Mouse (Mus musculus): ENCODE data around the gene Gm10964. TPM values are rescaled to one million over a fixed set of nuclear protein-coding genes. Genes with fewer than 3 reads are reported as not detected.

Gene Gm10964
- polyA plus RNA-seq, 1 experiment from 2014 or later: not detected

DNA sequence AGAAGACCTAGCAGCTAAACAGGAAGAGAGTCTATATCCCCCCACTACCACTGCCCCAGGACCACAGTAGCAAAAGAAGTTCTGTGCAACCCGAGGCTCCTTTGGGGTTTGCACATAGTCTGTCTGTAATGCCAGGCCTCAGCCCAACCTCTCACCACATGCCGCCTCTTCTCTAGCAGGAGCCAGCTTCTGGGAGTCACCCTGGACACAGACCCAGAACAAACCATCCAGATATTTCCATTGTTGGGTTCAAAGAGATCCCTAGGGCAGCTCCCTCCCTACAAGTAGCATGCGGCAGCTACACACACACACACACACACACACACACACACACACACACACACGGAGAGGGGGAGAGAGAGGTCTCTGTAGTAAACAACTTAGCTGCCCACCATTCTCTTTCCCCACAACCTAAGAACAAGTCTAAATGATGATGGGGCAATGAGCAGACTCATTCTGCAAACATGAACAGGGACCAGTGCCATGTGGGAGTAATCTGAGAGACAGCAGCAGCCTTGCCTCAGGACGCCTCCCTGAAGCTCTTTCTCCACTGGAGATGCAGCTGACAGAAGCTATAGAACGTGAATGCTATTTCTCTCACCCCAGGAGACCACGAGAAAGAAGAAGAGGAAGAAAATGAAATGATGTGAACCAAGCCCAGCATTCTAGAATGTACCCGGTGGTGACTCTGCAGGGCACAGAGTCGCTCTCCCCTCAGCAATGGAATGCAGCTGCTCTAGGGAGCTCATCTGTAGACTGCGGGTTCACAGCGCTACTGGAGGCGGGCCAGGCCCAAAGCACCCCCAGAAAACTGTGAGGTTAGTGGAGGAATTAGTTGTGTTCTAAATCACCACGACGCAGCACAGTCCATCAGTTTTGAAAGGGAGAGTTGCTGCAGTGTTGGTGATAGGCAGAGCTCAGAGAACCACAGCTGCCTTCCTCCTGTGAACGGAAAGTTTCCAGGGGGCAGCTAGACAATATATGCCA, 22.1 kb upstream of the Gm10964 start:
- Histone ChIP-seq H3K27me3 (no peaks in the 10 kb centered on the region), H3K9me3 (no peaks in the 10 kb centered on the region), H3K4me2 (no peak overlapping the region), H3K27ac (peak overlapping the region; percentile 35; the same call in 1 of the 2 replicates), H3K36me3 (no peaks in the 10 kb centered on the region), H3K4me3 (no peak overlapping the region), H3K9ac (no peak overlapping the region), H3K4me1 (replicated peaks) (peaks cover 30% of the 10 kb centered on the region)
- WGBS: 32% methylated on average over 15 of the region's 15 CpGs
- ATAC-seq (ENCODE audit: low FRiP score): peak; percentile 31; the same call in 1 of the 2 replicates

DNA sequence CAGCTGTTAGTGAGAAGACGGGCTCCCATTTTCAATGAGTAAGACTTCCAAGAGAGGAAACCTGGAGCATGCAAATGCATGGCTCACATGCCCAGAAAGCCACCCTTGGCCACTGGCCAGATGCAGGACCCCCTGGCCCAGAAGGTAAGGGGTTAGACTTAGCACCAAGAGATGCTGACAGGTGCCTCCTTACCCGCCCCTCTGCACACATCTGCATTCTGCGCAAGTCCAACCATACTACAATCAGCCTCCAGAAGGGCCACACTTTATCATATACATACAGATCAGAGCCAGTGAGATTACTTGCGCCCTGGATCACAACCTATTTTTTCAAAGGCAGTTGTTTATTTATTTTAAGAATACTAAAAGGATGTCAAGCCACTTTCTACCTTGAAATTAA, 20.4 kb upstream of the Gm10964 start:
- no peak overlapping the region for H3K4me2 ChIP-seq
- no peak overlapping the region for H3K4me3 ChIP-seq
- no peak for ATAC-seq (ENCODE audit: low FRiP score)
- H3K36me3 ChIP-seq: no peaks in the 10 kb centered on the region
- no peaks in the 10 kb centered on the region for H3K27me3 ChIP-seq
- no peak overlapping the region for H3K9ac ChIP-seq
- 90% methylated on average over 4 of the region's 4 CpGs for WGBS
- no peak overlapping the region for H3K27ac ChIP-seq
- H3K9me3 ChIP-seq: no peaks in the 10 kb centered on the region
- H3K4me1 ChIP-seq (replicated peaks): peaks cover 30% of the 10 kb centered on the region

DNA sequence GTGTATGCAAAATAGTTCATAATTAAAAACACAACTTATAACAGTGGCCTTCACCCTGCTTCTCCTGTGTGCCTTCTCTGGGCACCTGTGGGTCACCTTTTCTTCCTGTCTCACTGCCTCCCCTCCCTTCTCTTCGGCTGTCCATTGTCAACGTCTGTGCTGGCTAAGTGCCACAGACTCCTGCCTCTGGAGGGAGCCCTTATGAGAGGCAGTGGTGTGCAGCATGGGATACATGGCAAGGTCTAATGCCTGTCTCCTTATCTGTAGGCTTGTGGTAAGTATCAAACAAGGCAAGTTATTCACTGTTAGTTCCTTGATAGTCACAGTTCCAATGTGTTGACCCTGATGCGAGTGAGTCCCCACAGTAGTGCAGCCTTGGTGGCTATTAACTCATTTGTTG, 15.0 kb upstream of the Gm10964 start:
- no peak for ATAC-seq (ENCODE audit: low FRiP score)
- Histone ChIP-seq H3K4me3 (no peak overlapping the region), H3K4me2 (no peak overlapping the region), H3K4me1 (replicated peaks) (peaks cover 10% of the 10 kb centered on the region), H3K27me3 (no peaks in the 10 kb centered on the region), H3K27ac (no peak overlapping the region), H3K36me3 (no peaks in the 10 kb centered on the region), H3K9ac (no peak overlapping the region), H3K9me3 (no peaks in the 10 kb centered on the region)
- WGBS: 68% methylated on average over 3 of the region's 3 CpGs

DNA sequence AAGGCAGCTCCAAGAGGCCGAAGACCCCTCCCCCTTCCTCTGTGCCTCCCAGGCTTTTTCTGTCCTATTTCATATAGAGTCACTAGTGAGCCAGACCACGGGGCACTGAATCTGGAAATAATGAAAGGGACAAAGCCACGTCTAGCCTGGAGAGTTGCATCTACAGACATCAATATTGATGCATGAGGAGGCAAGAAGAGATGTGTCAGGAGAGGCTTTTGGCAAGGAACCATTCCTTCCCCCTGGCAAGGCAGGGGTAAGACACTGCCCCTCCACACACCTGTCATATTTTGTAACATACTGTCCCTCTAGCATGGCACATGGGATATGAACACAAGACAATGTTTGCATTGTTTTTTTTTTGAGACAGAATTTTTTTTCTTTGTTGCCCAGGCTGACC, 12.5 kb upstream of the Gm10964 start:
- Histone ChIP-seq H3K4me2 (no peak overlapping the region), H3K9me3 (no peaks in the 10 kb centered on the region), H3K4me3 (no peak overlapping the region), H3K27me3 (no peaks in the 10 kb centered on the region), H3K27ac (no peak overlapping the region), H3K36me3 (no peaks in the 10 kb centered on the region), H3K9ac (no peak overlapping the region), H3K4me1 (replicated peaks) (peaks cover 6% of the 10 kb centered on the region; the same call in 1 of the 2 replicates)
- ATAC-seq (ENCODE audit: low FRiP score): no peak
- 51% methylated on average over 3 of the region's 3 CpGs for WGBS

DNA sequence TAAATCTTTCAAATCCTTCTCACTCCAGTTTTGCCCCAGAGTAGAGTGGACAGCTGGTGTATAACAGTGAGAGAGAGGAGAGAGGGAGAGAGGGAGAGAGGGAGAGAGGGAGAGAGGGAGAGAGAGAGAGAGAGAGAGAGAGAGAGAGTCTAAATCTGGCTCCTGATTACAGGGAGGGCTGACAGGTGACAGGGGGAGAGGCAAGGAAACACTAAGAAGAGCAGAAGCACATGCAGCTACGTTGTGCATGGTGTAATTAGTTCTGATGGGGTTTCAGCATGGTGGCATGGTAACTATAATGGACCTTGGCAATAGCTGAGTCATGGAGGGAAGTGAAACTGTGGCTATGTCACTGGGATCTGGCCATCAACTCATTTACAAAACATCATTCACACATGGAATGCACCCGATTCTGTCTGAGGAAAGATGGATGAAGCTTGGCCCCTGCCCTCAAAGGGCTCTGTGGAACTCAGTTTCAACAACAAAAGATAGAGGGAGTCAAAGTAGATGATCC, 11.3 kb upstream of the Gm10964 start:
- Histone ChIP-seq H3K9ac (no peak overlapping the region), H3K4me3 (no peak overlapping the region), H3K4me1 (replicated peaks) (peaks cover 8% of the 10 kb centered on the region), H3K4me2 (no peak overlapping the region), H3K27ac (no peak overlapping the region), H3K27me3 (no peaks in the 10 kb centered on the region), H3K36me3 (no peaks in the 10 kb centered on the region), H3K9me3 (no peaks in the 10 kb centered on the region)
- 40% methylated on average over 2 of the region's 2 CpGs for WGBS
- no peak for ATAC-seq (ENCODE audit: low FRiP score)

DNA sequence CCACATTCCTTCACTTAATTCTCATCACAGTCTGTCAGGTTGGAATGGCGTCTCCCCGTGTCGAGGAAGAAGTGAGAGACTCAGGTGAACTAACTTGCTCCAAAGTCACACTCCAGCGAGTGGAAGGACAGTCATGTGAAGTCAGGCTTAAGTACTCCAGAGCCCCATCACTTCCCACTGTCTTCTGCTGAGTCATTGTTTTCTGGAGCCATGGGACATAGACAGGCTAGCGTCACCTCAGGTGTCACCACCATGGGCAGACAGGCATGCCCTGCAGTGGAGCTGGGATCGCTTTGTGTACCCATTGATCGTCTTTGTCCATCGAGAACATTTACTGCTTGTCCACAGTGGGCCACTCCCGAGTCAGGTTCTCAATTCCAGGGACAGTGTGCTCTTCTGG, 9.3 kb upstream of the Gm10964 start:
- no peaks in the 10 kb centered on the region for H3K27me3 ChIP-seq
- ATAC-seq (ENCODE audit: low FRiP score): no peak
- no peaks in the 10 kb centered on the region for H3K36me3 ChIP-seq
- H3K9me3 ChIP-seq: no peaks in the 10 kb centered on the region
- 93% methylated on average over 9 of the region's 9 CpGs for WGBS
- H3K4me3 ChIP-seq: no peak overlapping the region
- no peak overlapping the region for H3K9ac ChIP-seq
- H3K4me2 ChIP-seq: no peak overlapping the region
- H3K27ac ChIP-seq: no peak overlapping the region
- H3K4me1 ChIP-seq (replicated peaks): peaks cover 28% of the 10 kb centered on the region

DNA sequence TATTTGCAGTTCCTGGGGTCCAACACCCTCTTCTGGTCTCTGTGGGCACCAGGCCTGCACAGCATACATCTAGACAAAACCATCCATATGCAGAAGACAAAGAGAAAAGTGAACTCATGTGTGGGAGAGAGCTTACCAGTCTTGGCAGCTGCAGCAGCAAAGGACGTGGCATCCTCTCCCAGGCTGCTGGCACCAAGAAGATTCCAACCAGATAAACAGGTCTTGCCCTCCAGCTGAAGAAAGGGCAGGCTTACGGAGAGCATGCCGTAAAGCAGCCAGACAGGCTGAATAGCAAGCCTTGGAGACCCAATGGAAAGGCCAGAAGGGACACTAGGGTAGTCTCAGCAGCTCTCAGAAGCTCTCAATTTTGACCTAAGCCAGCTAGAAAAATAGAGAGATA, 7.0 kb upstream of the Gm10964 start:
- Histone ChIP-seq H3K9me3 (no peaks in the 10 kb centered on the region), H3K4me3 (no peak overlapping the region), H3K27me3 (no peaks in the 10 kb centered on the region), H3K27ac (no peak overlapping the region), H3K4me2 (no peak overlapping the region), H3K9ac (no peak overlapping the region), H3K4me1 (replicated peaks) (peaks cover 45% of the 10 kb centered on the region), H3K36me3 (no peaks in the 10 kb centered on the region)
- ATAC-seq (ENCODE audit: low FRiP score): no peak
- 85% methylated on average over 3 of the region's 3 CpGs for WGBS

DNA sequence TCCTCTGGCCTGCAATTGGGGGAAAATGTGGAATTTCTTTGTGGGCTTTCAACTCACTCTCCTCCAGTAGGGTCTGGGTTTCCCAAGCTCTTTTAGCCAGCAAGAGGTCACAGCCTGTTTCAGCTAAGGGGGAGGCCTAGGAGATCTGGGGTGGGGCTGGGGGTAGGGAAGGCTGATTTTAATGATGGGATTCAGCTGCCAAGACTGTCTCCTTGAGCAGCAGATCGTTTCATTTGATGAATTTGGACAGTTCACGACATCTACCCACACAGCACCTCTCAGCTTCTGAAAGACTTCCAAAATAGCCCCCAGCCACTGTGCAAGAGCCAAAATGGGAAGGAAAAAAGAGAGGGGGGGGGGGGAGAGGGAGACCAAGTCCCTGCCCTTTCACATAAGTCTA, 6.0 kb upstream of the Gm10964 start:
- Histone ChIP-seq H3K4me3 (no peak overlapping the region), H3K27ac (no peak overlapping the region), H3K27me3 (no peaks in the 10 kb centered on the region), H3K9me3 (no peaks in the 10 kb centered on the region), H3K9ac (no peak overlapping the region), H3K4me2 (no peak overlapping the region), H3K36me3 (no peaks in the 10 kb centered on the region), H3K4me1 (replicated peaks) (peaks cover 56% of the 10 kb centered on the region)
- no peak for ATAC-seq (ENCODE audit: low FRiP score)
- 18% methylated on average over 2 of the region's 2 CpGs for WGBS

DNA sequence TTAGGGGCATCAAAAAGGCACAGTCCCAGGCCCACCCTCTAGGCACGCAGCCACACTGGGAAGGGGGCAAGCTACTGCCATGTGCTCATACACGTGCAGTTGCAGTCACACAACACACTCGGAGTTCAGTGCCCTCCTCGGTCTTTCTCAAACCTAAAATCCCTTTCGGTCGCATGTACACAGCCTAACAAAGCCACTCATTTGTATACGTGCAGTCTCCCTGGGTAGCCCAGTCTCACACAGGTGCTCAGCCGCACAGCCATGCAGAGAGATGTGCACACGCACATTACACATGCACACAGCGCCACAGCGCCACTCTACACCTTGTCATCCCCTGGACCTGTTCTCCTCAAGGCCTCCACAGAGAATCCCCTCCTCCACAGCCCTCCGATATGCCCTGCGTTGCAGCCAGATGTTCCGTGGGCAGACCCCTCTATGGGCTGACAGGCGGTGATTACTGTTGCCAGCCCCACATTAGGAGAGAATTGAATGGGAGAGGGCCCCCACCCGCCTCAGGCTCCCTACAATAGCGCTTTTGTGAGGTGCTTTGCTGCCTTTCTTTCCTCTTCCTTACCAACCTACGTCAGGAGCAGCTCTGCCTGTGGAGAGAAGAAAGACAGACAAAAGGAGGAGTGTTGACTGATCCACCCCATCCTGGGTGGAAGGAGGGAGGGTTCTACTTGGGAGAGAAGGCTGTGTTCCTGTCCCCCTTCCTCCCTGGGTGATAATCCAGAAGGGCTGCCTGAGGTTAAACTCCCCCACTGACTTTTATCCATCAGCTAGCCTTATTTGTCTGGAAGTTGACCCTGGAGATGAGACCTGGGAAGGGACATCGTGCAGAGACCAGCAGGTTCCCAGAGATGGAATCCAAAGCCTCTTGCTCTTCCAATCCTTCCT, 5.1 kb upstream of the Gm10964 start:
- Histone ChIP-seq H3K36me3 (no peaks in the 10 kb centered on the region), H3K27ac (peak overlapping the region; percentile 63), H3K9me3 (no peaks in the 10 kb centered on the region), H3K9ac (peak overlapping the region; percentile 66), H3K4me1 (replicated peaks) (peaks cover 56% of the 10 kb centered on the region), H3K4me2 (peak overlapping the region; percentile 46), H3K4me3 (peak overlapping the region; percentile 16), H3K27me3 (no peaks in the 10 kb centered on the region)
- WGBS: 5% methylated on average over 19 of the region's 19 CpGs
- ATAC-seq (ENCODE audit: low FRiP score): peak; percentile 84

DNA sequence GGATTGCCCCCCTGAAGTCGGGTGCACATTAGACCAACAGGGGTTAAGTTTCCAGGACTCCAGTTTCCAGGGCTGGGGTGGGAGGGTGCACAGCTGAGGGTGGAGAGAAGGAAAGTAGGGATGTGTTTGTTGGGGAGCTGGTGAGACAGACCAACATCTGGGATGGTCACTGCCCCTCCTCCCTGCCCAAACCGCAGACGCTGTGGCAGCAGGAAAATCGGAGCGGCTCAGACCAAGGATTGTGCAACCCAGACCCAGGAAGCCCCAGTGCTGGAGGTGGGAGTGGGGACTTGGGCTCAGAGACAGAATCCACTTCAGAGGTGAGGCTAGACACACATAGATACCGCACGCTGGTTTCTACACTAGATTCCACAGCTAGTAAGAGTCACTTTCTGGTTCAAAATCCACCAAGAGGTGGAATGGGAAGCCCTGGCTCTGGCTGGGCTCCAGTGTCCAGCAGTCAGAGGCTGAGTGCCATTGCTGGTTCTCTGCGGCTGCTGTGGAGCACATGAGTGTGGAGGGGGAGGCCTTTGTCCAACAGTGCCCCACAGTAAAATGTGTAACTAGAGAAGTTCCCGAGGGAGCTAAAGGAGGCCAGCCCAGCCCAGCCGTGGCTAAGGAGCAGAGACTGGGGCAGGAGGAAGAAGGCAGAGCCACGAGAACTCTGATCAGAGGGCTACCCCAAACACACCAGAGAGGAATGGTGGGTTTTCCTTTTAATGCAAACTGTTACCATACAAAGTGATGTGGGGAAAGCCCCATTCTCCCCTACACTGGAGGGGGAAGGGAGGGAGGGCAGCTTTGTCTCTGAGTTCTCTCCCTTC, 4.3 kb upstream of the Gm10964 start:
- H3K9me3 ChIP-seq: no peaks in the 10 kb centered on the region
- no peaks in the 10 kb centered on the region for H3K27me3 ChIP-seq
- H3K4me2 ChIP-seq: peak overlapping the region; percentile 46
- peaks cover 56% of the 10 kb centered on the region for H3K4me1 ChIP-seq (replicated peaks)
- H3K27ac ChIP-seq: peak overlapping the region; percentile 63
- peak overlapping the region; percentile 66 for H3K9ac ChIP-seq
- 10% methylated on average over 11 of the region's 11 CpGs for WGBS
- no peak overlapping the region for H3K4me3 ChIP-seq
- no peaks in the 10 kb centered on the region for H3K36me3 ChIP-seq
- no peak for ATAC-seq (ENCODE audit: low FRiP score)

DNA sequence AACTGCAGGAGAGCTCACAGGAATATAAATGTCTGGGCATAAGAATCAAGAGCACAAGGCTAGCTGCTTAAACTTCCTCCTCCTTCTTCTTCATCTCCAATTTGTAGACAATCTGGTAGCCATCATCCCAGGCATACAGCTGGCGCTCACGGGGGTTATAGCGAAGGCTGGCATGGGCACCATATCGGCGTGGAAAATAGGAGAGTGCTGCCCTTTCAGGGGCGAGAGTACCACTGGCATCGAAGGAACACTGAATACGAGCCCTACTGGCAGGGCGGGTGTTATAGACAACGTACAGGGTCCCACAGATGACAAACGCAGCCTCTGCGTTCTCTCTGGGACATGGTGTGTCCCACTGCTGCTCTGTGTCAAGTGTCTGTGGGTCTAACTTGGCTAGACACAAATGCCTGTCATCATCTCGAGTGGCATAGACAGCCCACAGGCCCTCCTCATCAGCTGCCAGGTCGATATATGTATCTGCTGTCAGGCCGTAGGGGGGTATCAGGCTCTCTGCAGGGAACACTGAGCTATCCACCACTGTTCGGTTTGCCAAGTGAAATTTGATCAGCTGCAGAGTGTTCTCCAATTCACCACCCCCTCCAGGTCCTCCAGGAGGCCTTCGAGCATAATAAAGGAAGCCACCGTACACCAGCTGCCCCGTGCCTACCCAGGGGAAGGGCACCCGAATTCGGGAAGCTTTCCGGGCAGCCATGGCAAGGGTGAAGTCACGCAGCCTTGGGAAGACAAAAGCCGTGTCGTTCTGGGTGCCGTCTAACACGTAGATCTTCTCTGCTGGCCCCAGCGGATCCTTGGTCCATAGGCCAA, 3.2 kb upstream of the Gm10964 start:
- no peak overlapping the region for H3K4me3 ChIP-seq
- WGBS: 63% methylated on average over 28 of the region's 28 CpGs
- peaks cover 62% of the 10 kb centered on the region for H3K4me1 ChIP-seq (replicated peaks)
- no peaks in the 10 kb centered on the region for H3K27me3 ChIP-seq
- peak overlapping the region; percentile 19; the same call in 1 of the 2 replicates for H3K9ac ChIP-seq
- peak overlapping the region; percentile 82; the same call in 1 of the 2 replicates for H3K27ac ChIP-seq
- ATAC-seq (ENCODE audit: low FRiP score): no peak
- no peaks in the 10 kb centered on the region for H3K36me3 ChIP-seq
- H3K4me2 ChIP-seq: 0 out of 2 replicates have a peak overlapping the region, but pooled peaks have one; percentile 52
- no peaks in the 10 kb centered on the region for H3K9me3 ChIP-seq

All from hindbrain, embryonic 13.5 days (tissue).